Mouse (Mus musculus) right cerebral cortex, postnatal 14 days (tissue): ENCODE measurements at regions not wholly inside any gene's neighbourhood (a gene's known extent, or its start where the extent isn't known, plus 50 kb on each side); places are given as distances from the start of the nearest gene placed in this dataset.
"Not testable (repeated sequence)": the region's sequence is repeated elsewhere in the genome, so short reads cannot be mapped to it uniquely, and the experiment has no call there.

ENCODE experiments used
- DNase-seq: peaks from one replicate; pipeline ENCODE4 v3.0.0; 2022

- DNase-seq: not testable (repeated sequence)
Measured at GRCm38 (mm10) chr10:29044781-29045180, 58.7 kb upstream of the 2310057J18Rik start.

GRCm38 (mm10) chr10:29087823-29088222 lies 55.8 kb upstream of the Soga3 start:
- peak; percentile 24 for DNase-seq
